Mouse (Mus musculus): Measurements from ENCODE around the gene Slc39a11. TPM values are rescaled to one million over a fixed set of nuclear protein-coding genes. Genes with fewer than 3 reads are reported as not detected.

The Slc39a11 gene
- polyA plus RNA-seq, 2 experiments: 5.1 to 10.2 TPM

GRCm38 (mm10) chr11:113425882-113426281 lies 224.0 kb downstream of the Slc39a11 start:
- TF ChIP-seq EP300 (IDR thresholded peaks at IDR 0.05; ENCODE audit: low read depth) (no peak), CTCF (IDR thresholded peaks at IDR 0.05; ENCODE audit: low read depth) (no peak)
- no peak for ATAC-seq (ENCODE audit: insufficient read depth)
- Histone ChIP-seq H3K27ac (no peak overlapping the region), H3K9me3 (ENCODE audit: control insufficient read depth, low read length) (no peaks in the 10 kb centered on the region), H3K27me3 (ENCODE audit: control insufficient read depth, insufficient read depth, low read length) (no peaks in the 10 kb centered on the region), H3K4me3 (ENCODE audit: insufficient read depth in 1 of 2, low read depth in 2 of 2, low read length in 2 of 2) (no peak overlapping the region), H3K9ac (replicated peaks) (no peak overlapping the region), H3K36me3 (replicated peaks; ENCODE audit: control insufficient read depth, insufficient read depth, low read depth) (no peaks in the 10 kb centered on the region), H3K4me2 (ENCODE audit: low read depth) (no peak overlapping the region), H3K4me1 (replicated peaks; ENCODE audit: control insufficient read depth in 2 of 2, insufficient read depth in 2 of 2, low read length in 1 of 2) (no peaks in the 10 kb centered on the region; a peak in 1 of 4 replicates)
- WGBS (ENCODE audit: insufficient replicate concordance): 63% methylated on average over 9 of the region's 9 CpGs
- no peak for DNase-seq (ENCODE audit: low read depth in 3 of 3, low spot score in 3 of 3)

- Histone ChIP-seq H3K9me3 (ENCODE audit: control insufficient read depth, low read length) (no peaks in the 10 kb centered on the region), H3K4me1 (replicated peaks; ENCODE audit: control insufficient read depth in 2 of 2, insufficient read depth in 2 of 2, low read length in 1 of 2) (no peaks in the 10 kb centered on the region; a peak in 1 of 4 replicates), H3K36me3 (replicated peaks; ENCODE audit: control insufficient read depth, insufficient read depth, low read depth) (no peaks in the 10 kb centered on the region), H3K9ac (replicated peaks) (no peak overlapping the region), H3K27me3 (ENCODE audit: control insufficient read depth, insufficient read depth, low read length) (no peaks in the 10 kb centered on the region), H3K4me2 (ENCODE audit: low read depth) (no peak overlapping the region), H3K27ac (no peak overlapping the region), H3K4me3 (ENCODE audit: insufficient read depth in 1 of 2, low read depth in 2 of 2, low read length in 2 of 2) (no peak overlapping the region)
- TF ChIP-seq CTCF (IDR thresholded peaks at IDR 0.05; ENCODE audit: low read depth) (no peak), EP300 (IDR thresholded peaks at IDR 0.05; ENCODE audit: low read depth) (no peak)
- ATAC-seq (ENCODE audit: insufficient read depth) (no peak), DNase-seq (ENCODE audit: low read depth in 3 of 3, low spot score in 3 of 3) (no peak)
- 66% methylated on average over 3 of the region's 3 CpGs for WGBS (ENCODE audit: insufficient replicate concordance)
Measured at GRCm38 (mm10) chr11:113425454-113425853, 224.4 kb downstream of the Slc39a11 start.

DNA sequence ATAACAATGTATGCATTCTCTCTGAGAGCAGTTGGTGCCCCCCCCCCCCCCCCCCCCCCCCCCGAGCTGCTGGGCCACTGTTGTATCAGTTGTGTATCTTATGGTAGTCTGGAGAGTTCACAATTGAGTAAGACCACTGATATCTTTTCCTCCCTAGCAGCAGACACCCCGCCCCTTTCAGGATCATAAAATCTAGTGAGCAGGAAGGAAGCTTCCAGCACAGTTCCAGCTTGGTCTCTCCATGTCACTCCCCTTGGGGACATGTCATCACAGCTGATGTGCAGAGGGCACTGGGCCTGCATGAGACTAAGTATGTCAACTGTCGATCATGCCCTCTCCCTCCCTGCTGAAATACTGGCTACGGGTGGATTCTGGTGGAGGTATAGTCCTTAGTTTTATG lies 225.1 kb downstream of the Slc39a11 start:
- TF ChIP-seq CTCF (IDR thresholded peaks at IDR 0.05; ENCODE audit: low read depth): no peak
- TF ChIP-seq EP300 (IDR thresholded peaks at IDR 0.05; ENCODE audit: low read depth): no peak
- H3K4me1 ChIP-seq (replicated peaks; ENCODE audit: control insufficient read depth in 2 of 2, insufficient read depth in 2 of 2, low read length in 1 of 2): no peaks in the 10 kb centered on the region; a peak in 1 of 4 replicates
- no peak overlapping the region for H3K4me2 ChIP-seq (ENCODE audit: low read depth)
- H3K9me3 ChIP-seq (ENCODE audit: control insufficient read depth, low read length): no peaks in the 10 kb centered on the region
- ATAC-seq (ENCODE audit: insufficient read depth): no peak
- no peak overlapping the region for H3K4me3 ChIP-seq (ENCODE audit: insufficient read depth in 1 of 2, low read depth in 2 of 2, low read length in 2 of 2)
- H3K36me3 ChIP-seq (replicated peaks; ENCODE audit: control insufficient read depth, insufficient read depth, low read depth): no peaks in the 10 kb centered on the region
- H3K27me3 ChIP-seq (ENCODE audit: control insufficient read depth, insufficient read depth, low read length): no peaks in the 10 kb centered on the region
- 85% methylated on average over 3 of the region's 4 CpGs for WGBS (ENCODE audit: insufficient replicate concordance)
- no peak overlapping the region for H3K27ac ChIP-seq
- no peak for DNase-seq (ENCODE audit: low read depth in 3 of 3, low spot score in 3 of 3)
- no peak overlapping the region for H3K9ac ChIP-seq (replicated peaks)

DNA sequence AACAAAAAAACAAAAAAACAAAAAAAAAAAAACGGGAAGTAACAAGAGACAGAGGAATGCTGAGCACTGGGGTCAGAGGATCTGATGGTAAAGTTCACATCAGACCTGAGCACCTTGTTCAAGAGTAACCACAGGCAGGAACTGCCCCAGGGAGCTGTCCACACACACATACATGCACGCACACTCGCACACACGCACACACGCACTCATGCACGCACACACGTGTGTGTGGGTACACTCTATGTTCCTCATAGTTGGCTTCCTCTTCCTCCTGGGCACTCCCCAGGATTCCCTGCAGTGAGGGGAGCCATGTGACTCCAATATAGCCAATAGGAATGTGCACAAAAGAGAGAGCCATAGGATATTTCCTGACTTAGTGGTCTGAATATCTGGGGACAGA lies 227.3 kb downstream of the Slc39a11 start:
- H3K4me3 ChIP-seq (ENCODE audit: insufficient read depth in 1 of 2, low read depth in 2 of 2, low read length in 2 of 2): no peak overlapping the region
- no peaks in the 10 kb centered on the region for H3K9me3 ChIP-seq (ENCODE audit: control insufficient read depth, low read length)
- H3K4me1 ChIP-seq (replicated peaks; ENCODE audit: control insufficient read depth in 2 of 2, insufficient read depth in 2 of 2, low read length in 1 of 2): no peaks in the 10 kb centered on the region; a peak in 1 of 4 replicates
- H3K27me3 ChIP-seq (ENCODE audit: control insufficient read depth, insufficient read depth, low read length): no peaks in the 10 kb centered on the region
- H3K27ac ChIP-seq: no peak overlapping the region
- H3K9ac ChIP-seq (replicated peaks): no peak overlapping the region
- DNase-seq (ENCODE audit: low read depth in 3 of 3, low spot score in 3 of 3): no peak
- no peak for TF ChIP-seq EP300 (IDR thresholded peaks at IDR 0.05; ENCODE audit: low read depth)
- no peak for TF ChIP-seq CTCF (IDR thresholded peaks at IDR 0.05; ENCODE audit: low read depth)
- no peak overlapping the region for H3K4me2 ChIP-seq (ENCODE audit: low read depth)
- 81% methylated on average over 7 of the region's 7 CpGs for WGBS (ENCODE audit: insufficient replicate concordance)
- no peaks in the 10 kb centered on the region for H3K36me3 ChIP-seq (replicated peaks; ENCODE audit: control insufficient read depth, insufficient read depth, low read depth)
- ATAC-seq (ENCODE audit: insufficient read depth): no peak

GRCm38 (mm10) chr11:113418921-113419655 lies 230.8 kb downstream of the Slc39a11 start:
- no peaks in the 10 kb centered on the region for H3K36me3 ChIP-seq (replicated peaks; ENCODE audit: control insufficient read depth, insufficient read depth, low read depth)
- DNase-seq (ENCODE audit: low read depth in 3 of 3, low spot score in 3 of 3) (no peak), ATAC-seq (ENCODE audit: insufficient read depth) (no peak)
- H3K9ac ChIP-seq (replicated peaks): no peak overlapping the region
- H3K27ac ChIP-seq: no peak overlapping the region
- no peaks in the 10 kb centered on the region for H3K9me3 ChIP-seq (ENCODE audit: control insufficient read depth, low read length)
- H3K4me1 ChIP-seq (replicated peaks; ENCODE audit: control insufficient read depth in 2 of 2, insufficient read depth in 2 of 2, low read length in 1 of 2): no peaks in the 10 kb centered on the region; a peak in 1 of 4 replicates
- no peaks in the 10 kb centered on the region for H3K27me3 ChIP-seq (ENCODE audit: control insufficient read depth, insufficient read depth, low read length)
- no peak overlapping the region for H3K4me3 ChIP-seq (ENCODE audit: insufficient read depth in 1 of 2, low read depth in 2 of 2, low read length in 2 of 2)
- TF ChIP-seq EP300 (IDR thresholded peaks at IDR 0.05; ENCODE audit: low read depth) (no peak), CTCF (IDR thresholded peaks at IDR 0.05; ENCODE audit: low read depth) (no peak)
- 73% methylated on average over 15 of the region's 15 CpGs for WGBS (ENCODE audit: insufficient replicate concordance)
- no peak overlapping the region for H3K4me2 ChIP-seq (ENCODE audit: low read depth)
